Mouse (Mus musculus) bone marrow macrophage, adult 2 months (primary cell): Measurements from ENCODE around the gene Mical3.

Experiments used
- CTCF ChIP-seq: IDR thresholded peaks from 2 replicates; pipeline ENCODE4 v1.5.1; 2012; ENCODE audit warnings: low read depth, mild to moderate bottlenecking, low read length, moderate library complexity
- POLR2A ChIP-seq: IDR thresholded peaks from 2 replicates; pipeline ENCODE4 v1.6.1; 2012; ENCODE audit warnings: mild to moderate bottlenecking, low read depth, low read length, borderline replicate concordance

GRCm38 (mm10) chr6:121069156-121069555 lies 61.6 kb downstream of the Mical3 start:
- TF ChIP-seq CTCF = no peak
- TF ChIP-seq POLR2A = no peak
